Mouse (Mus musculus) bone marrow macrophage, adult 2 months (primary cell): Measurements from ENCODE around the gene Ufm1.

ENCODE experiments used
- CTCF ChIP-seq: IDR thresholded peaks from 2 replicates; pipeline ENCODE4 v1.5.1; 2012; ENCODE audit warnings: low read depth, mild to moderate bottlenecking, low read length, moderate library complexity
- POLR2A ChIP-seq: IDR thresholded peaks from 2 replicates; pipeline ENCODE4 v1.6.1; 2012; ENCODE audit warnings: mild to moderate bottlenecking, low read depth, low read length, borderline replicate concordance

GRCm38 (mm10) chr3:53834238-53834637, 29.4 kb downstream of the Ufm1 start:
- TF ChIP-seq CTCF (no peak), POLR2A (no peak)
